Mouse (Mus musculus) adrenal gland, postnatal 14 days (tissue): Measurements from ENCODE around the gene Rxfp2. TPM values are rescaled to one million over a fixed set of nuclear protein-coding genes. Genes with fewer than 3 reads are reported as not detected.
A peak's percentile ranks its signal among the peaks of the same experiment; 100 is the strongest.

ENCODE experiments used
- DNase-seq: peaks from one replicate; pipeline ENCODE4 v3.0.0; 2021; ENCODE audit warnings: mixed read lengths
- total RNA-seq: library from RNA; stranded (reverse); gene quantifications from 2 replicates; pipeline ENCODE4 v1.2.3, GENCODE M21; 2021

Gene Rxfp2
- total RNA-seq, 1 experiment from 2014 or later = 0.22 TPM

DNA sequence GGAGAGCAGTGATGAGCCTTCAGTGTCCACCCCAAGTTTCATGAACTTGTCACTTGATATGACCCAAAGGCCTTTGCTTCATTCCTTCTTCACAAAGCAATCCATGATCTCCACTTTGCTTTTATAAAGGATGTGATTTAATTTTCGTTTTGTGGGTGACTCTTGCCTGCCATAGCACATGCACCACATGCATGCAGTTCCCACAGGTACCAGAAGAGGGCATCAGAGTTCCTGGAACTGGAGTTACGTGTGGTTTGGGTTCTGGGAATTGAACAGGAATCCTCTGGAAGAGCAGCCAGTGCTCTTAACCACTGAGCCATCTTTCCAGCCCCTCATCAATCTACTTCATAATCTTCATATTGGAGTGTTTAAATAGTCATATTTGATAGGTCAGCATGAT lies 26.1 kb downstream of the Rxfp2 start:
- no peak for DNase-seq

- DNase-seq = no peak
Measured at GRCm38 (mm10) chr5:150046438-150046837, 28.0 kb downstream of the Rxfp2 start.

DNA sequence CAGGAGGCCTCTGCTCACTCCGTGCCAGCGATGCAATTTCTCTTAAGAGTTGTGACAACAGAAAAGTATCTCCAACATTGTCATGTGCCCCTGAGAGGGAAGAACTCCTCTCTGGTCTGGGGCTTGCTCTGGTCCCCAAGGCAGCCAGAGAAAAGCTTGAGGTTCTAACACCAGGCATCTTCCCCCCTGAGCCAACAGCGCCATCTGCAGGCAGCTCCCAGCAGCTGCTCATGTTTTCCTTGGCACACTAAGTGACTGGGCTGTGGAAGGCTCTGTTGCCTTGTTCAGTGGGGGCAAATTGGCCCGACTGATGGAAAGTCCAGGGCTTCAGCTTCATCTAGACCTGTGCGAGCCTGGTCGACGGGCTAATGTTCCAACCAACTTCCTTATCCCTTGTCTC lies 31.5 kb downstream of the Rxfp2 start:
- DNase-seq = peak; percentile 63

- DNase-seq = peak; percentile 62
Measured at GRCm38 (mm10) chr5:150051828-150052227, 33.4 kb downstream of the Rxfp2 start.

DNA sequence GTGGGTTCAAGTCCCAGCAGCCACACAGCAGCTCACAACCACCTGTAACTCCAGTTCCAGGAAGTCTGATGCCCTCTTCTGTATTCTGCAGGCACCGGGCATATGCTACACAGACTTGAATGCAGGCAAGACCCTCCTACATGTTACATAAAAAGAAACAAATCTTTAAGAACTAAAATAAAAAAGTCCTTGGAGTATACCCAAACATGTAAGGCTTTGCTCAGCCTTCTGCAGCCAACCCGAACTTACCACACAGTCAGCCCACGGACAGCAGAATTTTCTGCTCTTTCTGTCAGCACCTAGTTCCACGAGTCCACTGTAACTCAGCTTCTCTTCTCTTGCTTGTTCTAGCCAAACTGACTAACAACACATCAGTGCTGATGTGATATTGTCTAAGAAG lies 34.8 kb downstream of the Rxfp2 start:
- no peak for DNase-seq

GRCm38 (mm10) chr5:150053956-150054355 lies 35.5 kb downstream of the Rxfp2 start:
- DNase-seq = no peak

- no peak for DNase-seq
Measured at GRCm38 (mm10) chr5:150055322-150055721, 36.8 kb downstream of the Rxfp2 start.

DNA sequence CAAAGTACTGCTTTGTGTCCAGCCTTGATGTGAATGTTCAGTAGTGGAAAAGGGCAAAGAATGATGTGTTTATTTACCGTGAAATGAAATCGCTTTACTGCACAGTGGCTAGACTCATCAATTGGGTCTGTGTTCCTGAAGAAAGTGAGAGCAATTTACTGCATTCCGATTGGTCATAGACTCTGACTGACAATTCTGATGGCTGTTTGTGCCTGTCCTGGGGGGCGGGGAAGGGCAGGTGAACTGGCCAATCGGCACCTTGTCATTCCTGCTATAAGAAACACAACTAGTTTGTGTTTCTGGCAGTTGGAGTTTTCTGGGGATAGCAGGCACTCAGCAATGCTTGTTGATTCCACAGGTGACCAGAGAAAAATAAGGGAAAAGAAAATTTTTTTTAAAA lies 37.6 kb downstream of the Rxfp2 start:
- DNase-seq = no peak

- no peak for DNase-seq
Measured at GRCm38 (mm10) chr5:150058845-150059244, 40.4 kb downstream of the Rxfp2 start.

GRCm38 (mm10) chr5:150059466-150059865 lies 41.0 kb downstream of the Rxfp2 start:
- DNase-seq = no peak

DNA sequence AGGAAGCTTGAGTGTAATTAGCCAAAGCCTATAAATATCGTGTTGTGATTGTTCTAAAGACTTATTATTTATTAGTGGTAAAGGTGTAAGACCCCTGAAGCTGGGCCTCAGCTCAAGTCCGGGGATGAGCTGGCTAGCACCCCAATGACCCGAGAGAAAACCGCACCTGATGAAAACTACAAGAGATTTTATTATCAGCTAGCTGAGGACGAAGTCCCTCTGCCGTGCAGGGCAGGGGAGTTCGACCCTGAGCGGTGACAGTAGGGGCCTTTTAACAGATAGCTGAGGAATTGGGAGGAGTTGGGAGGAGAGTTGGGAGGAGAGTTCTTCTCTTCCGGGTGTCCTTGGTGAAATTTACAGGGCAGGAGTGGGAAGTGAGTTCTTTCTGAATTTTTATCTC lies 42.6 kb downstream of the Rxfp2 start:
- no peak for DNase-seq

GRCm38 (mm10) chr5:150064286-150064685 lies 45.8 kb downstream of the Rxfp2 start:
- DNase-seq = no peak

GRCm38 (mm10) chr5:150070086-150070485 lies 51.6 kb downstream of the Rxfp2 start:
- DNase-seq = no peak

- DNase-seq = no peak
Measured at GRCm38 (mm10) chr5:150071738-150072137, 53.3 kb downstream of the Rxfp2 start.

GRCm38 (mm10) chr5:150079866-150080797 lies 61.7 kb downstream of the Rxfp2 start:
- DNase-seq = no peak

GRCm38 (mm10) chr5:150082696-150083095 lies 64.2 kb downstream of the Rxfp2 start:
- no peak for DNase-seq

DNA sequence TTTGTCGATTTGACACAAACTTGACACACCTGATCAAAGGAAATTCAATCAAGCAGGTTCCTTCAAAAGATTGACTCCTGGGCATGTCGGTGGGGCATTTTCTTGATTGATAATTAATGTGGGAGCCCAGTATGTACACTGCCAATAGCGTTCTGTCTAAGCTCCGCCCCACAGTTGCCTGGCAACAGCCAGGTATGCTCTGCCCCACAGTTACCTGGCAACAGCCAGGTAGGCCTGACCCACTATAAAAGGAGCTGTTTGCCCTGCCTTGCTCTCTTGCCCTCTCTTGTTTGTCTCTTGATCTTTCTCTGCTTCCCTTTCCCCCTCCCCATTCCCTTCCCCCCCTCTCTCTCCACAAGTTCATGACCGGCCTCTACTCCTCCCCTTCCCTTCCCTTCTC lies 64.7 kb downstream of the Rxfp2 start:
- DNase-seq = no peak

GRCm38 (mm10) chr5:150097620-150098019 lies 79.1 kb downstream of the Rxfp2 start:
- peak; percentile 42 for DNase-seq

- DNase-seq = no peak
Measured at GRCm38 (mm10) chr5:150098754-150099153, 80.3 kb downstream of the Rxfp2 start.

GRCm38 (mm10) chr5:150101789-150102188 lies 83.3 kb downstream of the Rxfp2 start:
- DNase-seq = no peak

DNA sequence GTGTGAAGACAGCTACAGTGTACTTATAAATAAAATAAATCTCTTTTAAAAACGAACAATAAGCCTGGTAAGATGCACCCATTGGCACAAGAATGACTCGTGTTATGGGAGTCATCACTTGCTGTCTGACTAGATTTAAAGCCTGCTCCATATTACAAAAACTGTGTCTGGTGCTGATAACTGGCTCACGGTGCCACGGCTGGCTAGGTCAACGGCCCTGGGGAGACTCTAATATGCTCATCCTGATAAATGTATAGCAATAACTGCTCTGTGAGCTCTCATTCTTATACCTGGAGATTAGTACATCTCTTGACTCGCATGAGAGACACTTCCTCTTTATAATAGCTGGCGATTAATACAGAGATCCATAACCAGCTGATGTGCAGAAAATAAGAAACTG lies 87.9 kb downstream of the Rxfp2 start:
- DNase-seq = no peak

DNA sequence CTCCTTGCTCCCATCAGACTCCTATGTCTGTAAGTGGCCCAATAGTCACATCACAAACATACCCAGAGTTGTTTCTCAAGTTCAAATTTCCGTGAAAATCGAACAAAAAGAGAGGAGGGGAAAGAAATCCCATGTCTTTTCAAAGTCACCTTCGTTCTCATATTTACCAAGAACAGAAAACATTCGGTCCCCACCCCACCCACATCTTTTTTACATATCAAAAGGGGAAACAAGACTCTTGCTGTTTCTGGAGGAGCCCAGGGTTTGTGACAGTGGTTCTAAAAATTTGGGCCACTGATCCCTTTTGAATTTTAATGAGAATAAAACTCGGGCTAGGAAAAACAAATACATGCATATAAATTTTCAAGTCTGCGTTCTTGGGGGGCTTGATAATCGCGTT lies 92.8 kb downstream of the Rxfp2 start:
- no peak for DNase-seq

DNA sequence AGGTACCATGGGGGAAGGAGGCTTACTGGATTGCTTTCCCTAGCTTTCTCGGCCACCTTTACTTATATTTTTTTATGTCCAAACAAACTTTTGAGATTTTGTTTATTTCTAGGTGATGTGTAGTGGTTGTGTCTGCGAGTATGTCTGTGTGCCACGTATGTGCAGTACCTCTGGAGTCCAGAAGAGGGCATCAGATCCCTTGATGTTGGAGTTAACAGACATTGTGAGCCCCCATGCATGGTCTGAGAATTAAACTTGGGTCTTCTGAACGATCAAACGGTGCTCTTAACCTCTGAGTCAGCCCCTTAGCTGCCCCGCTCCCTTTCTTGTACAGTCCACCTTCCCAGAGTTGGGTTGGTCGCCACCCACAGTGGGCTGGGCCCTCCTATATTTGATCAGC lies 95.5 kb downstream of the Rxfp2 start:
- DNase-seq = no peak

- no peak for DNase-seq
Measured at GRCm38 (mm10) chr5:150114778-150115177, 96.3 kb downstream of the Rxfp2 start.
